Mouse (Mus musculus): Measurements from ENCODE around the gene Gpr21. TPM values are rescaled to one million over a fixed set of nuclear protein-coding genes. Genes with fewer than 3 reads are reported as not detected.

Gene Gpr21
- 0.89 and 2.6 TPM in 2 replicates for total RNA-seq (2014; rRNA removed; ENCODE audit: low replicate concordance)
- 0.40 and 0.58 TPM in 2 replicates for polyA plus RNA-seq (2015; fragmentation: Nextera tagmentation; extraction: Ambion mirVana)

GRCm38 (mm10) chr2:37516030-37516710 is at the start of gene Gpr21:
Gene Gpr21 (plus strand): TSS chr2:37516332.
- Histone ChIP-seq H3K4me1 (ENCODE audit: control insufficient read depth, insufficient read depth) (no peaks in the 10 kb centered on the region; the same call in 1 of the 2 replicates), H3K4me2 (ENCODE audit: low read depth, low read length) (peak within 1 kb of the TSS; percentile 32), H3K9ac (replicated peaks; ENCODE audit: low read depth, low read length) (no peak within 1 kb of the TSS), H3K27ac (ENCODE audit: low read depth) (no peak within 1 kb of the TSS), H3K27me3 (ENCODE audit: control insufficient read depth, insufficient read depth, low read length) (no peaks in the 10 kb centered on the region), H3K4me3 (ENCODE audit: low read depth, low read length) (peak within 1 kb of the TSS; percentile 17; the same call in 1 of the 2 replicates), H3K9me3 (replicated peaks; ENCODE audit: control insufficient read depth, low read length) (no peaks in the 10 kb centered on the region), H3K36me3 (replicated peaks; ENCODE audit: control insufficient read depth, insufficient read depth, low read length) (peaks cover 30% of the 10 kb centered on the region)
- peak; percentile 27; the same call in 1 of the 2 replicates for ATAC-seq (ENCODE audit: insufficient read depth, low read depth)
- WGBS: 26% methylated on average over 11 of the region's 11 CpGs
- DNase-seq (ENCODE audit: low spot score): no peak
- no peak for TF ChIP-seq CTCF (IDR thresholded peaks at IDR 0.05; ENCODE audit: low read depth)
- TF ChIP-seq EP300 (IDR thresholded peaks at IDR 0.05; ENCODE audit: low read depth): no peak

GRCm38 (mm10) chr2:37479559-37479958 is 36.6 kb upstream of the Gpr21 start:
- H3K9ac ChIP-seq (replicated peaks; ENCODE audit: low read depth, low read length): no peak overlapping the region
- H3K9me3 ChIP-seq (replicated peaks; ENCODE audit: control insufficient read depth, low read length): no peaks in the 10 kb centered on the region
- no peak overlapping the region for H3K4me2 ChIP-seq (ENCODE audit: low read depth, low read length)
- H3K4me1 ChIP-seq (ENCODE audit: control insufficient read depth, insufficient read depth): no peaks in the 10 kb centered on the region
- no peak for DNase-seq (ENCODE audit: low spot score)
- H3K4me3 ChIP-seq (ENCODE audit: low read depth, low read length): no peak overlapping the region
- H3K36me3 ChIP-seq (replicated peaks; ENCODE audit: control insufficient read depth, insufficient read depth, low read length): peaks cover 39% of the 10 kb centered on the region
- ATAC-seq (ENCODE audit: insufficient read depth, low read depth): no peak
- H3K27me3 ChIP-seq (ENCODE audit: control insufficient read depth, insufficient read depth, low read length): no peaks in the 10 kb centered on the region
- no peak overlapping the region for H3K27ac ChIP-seq (ENCODE audit: low read depth)
- TF ChIP-seq EP300 (IDR thresholded peaks at IDR 0.05; ENCODE audit: low read depth) (no peak), CTCF (IDR thresholded peaks at IDR 0.05; ENCODE audit: low read depth) (no peak)

- TF ChIP-seq EP300 (IDR thresholded peaks at IDR 0.05; ENCODE audit: low read depth): no peak
- no peak for TF ChIP-seq CTCF (IDR thresholded peaks at IDR 0.05; ENCODE audit: low read depth)
- Histone ChIP-seq H3K36me3 (replicated peaks; ENCODE audit: control insufficient read depth, insufficient read depth, low read length) (peaks cover 41% of the 10 kb centered on the region), H3K9me3 (replicated peaks; ENCODE audit: control insufficient read depth, low read length) (no peaks in the 10 kb centered on the region), H3K9ac (replicated peaks; ENCODE audit: low read depth, low read length) (no peak overlapping the region), H3K4me1 (ENCODE audit: control insufficient read depth, insufficient read depth) (no peaks in the 10 kb centered on the region), H3K27me3 (ENCODE audit: control insufficient read depth, insufficient read depth, low read length) (no peaks in the 10 kb centered on the region), H3K4me3 (ENCODE audit: low read depth, low read length) (no peak overlapping the region), H3K4me2 (ENCODE audit: low read depth, low read length) (no peak overlapping the region), H3K27ac (ENCODE audit: low read depth) (no peak overlapping the region)
- DNase-seq (ENCODE audit: low spot score) (no peak), ATAC-seq (ENCODE audit: insufficient read depth, low read depth) (no peak)
- WGBS: 91% methylated on average over 2 of the region's 2 CpGs
These were observed 36.1 kb upstream of the Gpr21 start for GRCm38 (mm10) chr2:37480039-37480438.

- H3K9me3 ChIP-seq (replicated peaks; ENCODE audit: control insufficient read depth, low read length): no peaks in the 10 kb centered on the region
- no peak overlapping the region for H3K4me3 ChIP-seq (ENCODE audit: low read depth, low read length)
- no peak for DNase-seq (ENCODE audit: low spot score)
- TF ChIP-seq EP300 (IDR thresholded peaks at IDR 0.05; ENCODE audit: low read depth): no peak
- TF ChIP-seq CTCF (IDR thresholded peaks at IDR 0.05; ENCODE audit: low read depth): no peak
- H3K4me2 ChIP-seq (ENCODE audit: low read depth, low read length): no peak overlapping the region
- H3K4me1 ChIP-seq (ENCODE audit: control insufficient read depth, insufficient read depth): no peaks in the 10 kb centered on the region
- no peak overlapping the region for H3K27ac ChIP-seq (ENCODE audit: low read depth)
- WGBS: 84% methylated on average over 2 of the region's 2 CpGs
- ATAC-seq (ENCODE audit: insufficient read depth, low read depth): no peak
- peaks cover 35% of the 10 kb centered on the region for H3K36me3 ChIP-seq (replicated peaks; ENCODE audit: control insufficient read depth, insufficient read depth, low read length)
- H3K9ac ChIP-seq (replicated peaks; ENCODE audit: low read depth, low read length): no peak overlapping the region
- no peaks in the 10 kb centered on the region for H3K27me3 ChIP-seq (ENCODE audit: control insufficient read depth, insufficient read depth, low read length)
These were observed 32.0 kb upstream of the Gpr21 start for GRCm38 (mm10) chr2:37484165-37484564.

- Histone ChIP-seq H3K4me3 (ENCODE audit: low read depth, low read length) (no peak overlapping the region), H3K4me1 (ENCODE audit: control insufficient read depth, insufficient read depth) (no peaks in the 10 kb centered on the region), H3K4me2 (ENCODE audit: low read depth, low read length) (no peak overlapping the region), H3K27me3 (ENCODE audit: control insufficient read depth, insufficient read depth, low read length) (no peaks in the 10 kb centered on the region), H3K27ac (ENCODE audit: low read depth) (no peak overlapping the region), H3K36me3 (replicated peaks; ENCODE audit: control insufficient read depth, insufficient read depth, low read length) (peaks cover 47% of the 10 kb centered on the region), H3K9ac (replicated peaks; ENCODE audit: low read depth, low read length) (no peak overlapping the region), H3K9me3 (replicated peaks; ENCODE audit: control insufficient read depth, low read length) (no peaks in the 10 kb centered on the region)
- TF ChIP-seq CTCF (IDR thresholded peaks at IDR 0.05; ENCODE audit: low read depth) (peak; percentile 49), EP300 (IDR thresholded peaks at IDR 0.05; ENCODE audit: low read depth) (no peak)
- ATAC-seq (ENCODE audit: insufficient read depth, low read depth): no peak
- 72% methylated on average over 1 of the region's 1 CpGs for WGBS
- peak; percentile 38 for DNase-seq (ENCODE audit: low spot score)
These were observed 30.8 kb upstream of the Gpr21 start for GRCm38 (mm10) chr2:37485370-37485769.

GRCm38 (mm10) chr2:37486408-37486807 is 29.7 kb upstream of the Gpr21 start:
- no peak overlapping the region for H3K27ac ChIP-seq (ENCODE audit: low read depth)
- no peaks in the 10 kb centered on the region for H3K9me3 ChIP-seq (replicated peaks; ENCODE audit: control insufficient read depth, low read length)
- H3K9ac ChIP-seq (replicated peaks; ENCODE audit: low read depth, low read length): no peak overlapping the region
- DNase-seq (ENCODE audit: low spot score) (no peak), ATAC-seq (ENCODE audit: insufficient read depth, low read depth) (no peak)
- no peak overlapping the region for H3K4me2 ChIP-seq (ENCODE audit: low read depth, low read length)
- no peaks in the 10 kb centered on the region for H3K4me1 ChIP-seq (ENCODE audit: control insufficient read depth, insufficient read depth)
- no peak overlapping the region for H3K4me3 ChIP-seq (ENCODE audit: low read depth, low read length)
- peaks cover 54% of the 10 kb centered on the region for H3K36me3 ChIP-seq (replicated peaks; ENCODE audit: control insufficient read depth, insufficient read depth, low read length)
- TF ChIP-seq EP300 (IDR thresholded peaks at IDR 0.05; ENCODE audit: low read depth) (no peak), CTCF (IDR thresholded peaks at IDR 0.05; ENCODE audit: low read depth) (no peak)
- no peaks in the 10 kb centered on the region for H3K27me3 ChIP-seq (ENCODE audit: control insufficient read depth, insufficient read depth, low read length)
